Mouse (Mus musculus) heart, postnatal 0 days (tissue): ENCODE data around the gene Apc2. TPM values are rescaled to one million over a fixed set of nuclear protein-coding genes. Genes with fewer than 3 reads are reported as not detected.

Experiments used
- ATAC-seq: fragments of 200-750 bp; cut with Nextera tagmentation; 2 replicates; pipeline ENCODE4 v1.8.0; 2017; ENCODE audit warnings: low read depth, moderate number of reproducible peaks, moderate library complexity; ENCODE audit not compliant: insufficient read depth
- DNase-seq: peaks from one replicate; pipeline ENCODE4 v3.0.0-alpha.2; 2016; ENCODE audit warnings: low spot score
- H3K27ac ChIP-seq: fragments of 300-500 bp; sonication (generic); 2 replicates; pipeline ENCODE4 v1.5.1; 2014; ENCODE audit warnings: low read depth, mild to moderate bottlenecking
- H3K27me3 ChIP-seq: fragments of 300-500 bp; sonication (generic); 2 replicates; pipeline ENCODE4 v1.6.1; 2014; ENCODE audit warnings: low read length, mixed read lengths; ENCODE audit not compliant: control insufficient read depth, insufficient read depth
- H3K36me3 ChIP-seq: fragments of 300-500 bp; sonication (generic); replicated peaks from 2 replicates; pipeline ENCODE4 v1.6.1; 2014; ENCODE audit warnings: low read length, mixed read lengths; ENCODE audit not compliant: control insufficient read depth, insufficient read depth
- H3K4me1 ChIP-seq: fragments of 300-500 bp; sonication (generic); 2 replicates; pipeline ENCODE4 v1.6.1; 2014; ENCODE audit warnings: antibody characterized with exemption; ENCODE audit not compliant: control insufficient read depth, insufficient read depth
- H3K4me2 ChIP-seq: fragments of 300-500 bp; sonication (generic); 2 replicates; pipeline ENCODE4 v1.6.1; 2014; ENCODE audit warnings: low read depth, mild to moderate bottlenecking, low read length, moderate library complexity
- H3K4me3 ChIP-seq: fragments of 300-500 bp; sonication (generic); 2 replicates; pipeline ENCODE4 v1.5.1; 2014; ENCODE audit warnings: low read depth, low read length
- H3K9ac ChIP-seq: fragments of 300-500 bp; sonication (generic); replicated peaks from 2 replicates; pipeline ENCODE4 v1.6.1; 2014; ENCODE audit warnings: low read depth, low read length, mixed read lengths
- H3K9me3 ChIP-seq: fragments of 300-500 bp; sonication (generic); replicated peaks from 2 replicates; pipeline ENCODE4 v1.6.1; 2016; ENCODE audit warnings: low read length; ENCODE audit not compliant: control insufficient read depth
- CTCF ChIP-seq: IDR thresholded peaks from 2 replicates; pipeline ENCODE4 v1.5.1; 2016; ENCODE audit warnings: antibody characterized with exemption, control low read depth, low read depth
- EP300 ChIP-seq: IDR thresholded peaks from 2 replicates; pipeline ENCODE4 v1.6.1; 2016; ENCODE audit warnings: antibody characterized with exemption, low read depth
- WGBS: fragments of 180-500 bp; shearing (Covaris S2); extraction: QIAGEN DNeasy Blood & Tissue Kit; methylation state at CpG from one replicate; pipeline ENCODE4 v1.1.7; 2014; 5-methylcytosine and 5-hydroxymethylcytosine counted together
- polyA plus RNA-seq: library from polyadenylated mRNA; unstranded; fragments of >200 nt; fragmentation: Nextera tagmentation; extraction: Ambion mirVana; gene quantifications from 2 replicates; pipeline ENCODE4 v1.2.1, GENCODE M21; 2015
- total RNA-seq: library from RNA; depleted of rRNA; stranded (reverse); fragments of >200 nt; gene quantifications from 2 replicates; pipeline ENCODE4 v1.2.3, GENCODE M21; 2014; ENCODE audit warnings: low replicate concordance

The Apc2 gene
- total and polyA plus RNA-seq, 2 experiments from 2014 or later, result 0.83 to 3.4 TPM

DNA sequence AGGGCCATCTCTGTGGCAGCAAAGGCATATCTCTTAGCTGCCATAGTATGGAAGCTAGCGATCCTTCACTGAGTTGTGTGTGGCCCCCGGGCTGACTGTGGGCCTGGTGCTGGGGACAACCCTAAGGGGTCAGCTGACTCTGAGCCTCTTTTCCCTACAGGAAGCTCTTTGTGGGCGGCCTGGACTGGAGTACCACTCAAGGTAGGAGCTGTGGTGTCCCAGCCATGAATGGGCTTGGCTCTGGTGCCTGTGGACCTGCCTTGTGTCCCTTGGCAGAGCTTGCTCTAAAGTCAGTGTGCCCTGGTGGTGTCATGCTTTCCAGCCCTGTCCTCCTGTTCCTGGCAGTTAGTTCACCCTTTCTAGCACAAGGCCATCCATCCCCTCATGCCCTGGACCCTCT is 21.9 kb upstream of the Apc2 start:
- Histone ChIP-seq H3K4me2 (no peak overlapping the region), H3K27me3 (no peaks in the 10 kb centered on the region), H3K9me3 (no peaks in the 10 kb centered on the region), H3K4me3 (no peak overlapping the region), H3K27ac (no peak overlapping the region), H3K36me3 (peaks cover 50% of the 10 kb centered on the region), H3K9ac (no peak overlapping the region), H3K4me1 (peaks cover 17% of the 10 kb centered on the region; the same call in 1 of the 2 replicates)
- TF ChIP-seq EP300 (no peak), CTCF (no peak)
- DNase-seq (no peak), ATAC-seq (no peak)
- WGBS, result 66% methylated on average over 3 of the region's 3 CpGs

DNA sequence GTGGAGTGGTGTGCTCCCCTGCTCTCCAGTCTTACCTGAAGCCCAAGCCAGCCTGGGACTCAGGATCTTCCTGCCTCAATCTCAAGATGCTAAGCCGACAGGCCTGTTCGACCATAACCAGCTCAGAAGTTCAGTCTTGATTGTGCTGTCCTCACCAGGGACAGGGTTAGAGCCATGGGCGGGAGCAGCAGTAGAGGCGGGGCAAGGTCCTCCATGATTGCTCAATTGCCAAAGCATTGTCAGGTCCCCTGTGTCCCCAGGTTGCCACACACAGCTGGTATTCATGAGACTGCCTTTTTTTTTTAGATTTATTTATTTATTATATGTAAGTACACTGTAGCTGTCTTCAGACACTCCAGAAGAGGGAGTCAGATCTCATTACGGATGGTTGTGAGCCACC is 19.5 kb upstream of the Apc2 start:
- no peak overlapping the region for H3K9ac ChIP-seq
- no peak for TF ChIP-seq CTCF
- no peak for TF ChIP-seq EP300
- DNase-seq (no peak), ATAC-seq (no peak)
- H3K9me3 ChIP-seq, result no peaks in the 10 kb centered on the region
- no peak overlapping the region for H3K4me3 ChIP-seq
- no peak overlapping the region for H3K4me2 ChIP-seq
- H3K36me3 ChIP-seq, result peaks cover 69% of the 10 kb centered on the region
- WGBS, result 69% methylated on average over 5 of the region's 5 CpGs
- H3K4me1 ChIP-seq, result peaks cover 9% of the 10 kb centered on the region
- H3K27ac ChIP-seq, result no peak overlapping the region
- H3K27me3 ChIP-seq, result no peaks in the 10 kb centered on the region

DNA sequence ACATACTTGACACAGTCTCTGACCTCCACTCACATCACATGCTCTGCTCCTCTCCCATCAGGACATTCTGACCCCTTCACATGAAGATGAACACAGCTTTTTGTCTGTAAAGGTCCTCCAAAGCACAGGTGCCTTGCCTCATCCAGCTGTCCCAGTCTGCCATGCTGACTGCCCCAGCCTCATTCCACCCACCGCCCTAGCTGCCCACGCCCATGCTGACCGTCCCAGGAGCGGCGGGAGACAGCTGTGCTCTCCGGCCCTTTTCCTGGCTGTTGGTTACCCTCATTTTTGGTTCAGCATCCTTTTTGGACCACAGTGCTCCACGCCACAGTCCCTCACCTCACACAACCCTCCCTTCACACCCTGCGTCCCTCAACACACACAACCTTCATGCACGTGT is 17.4 kb upstream of the Apc2 start:
- WGBS, result 89% methylated on average over 9 of the region's 9 CpGs
- H3K9me3 ChIP-seq, result no peaks in the 10 kb centered on the region
- TF ChIP-seq EP300 (no peak), CTCF (no peak)
- H3K36me3 ChIP-seq, result peaks cover 75% of the 10 kb centered on the region
- H3K9ac ChIP-seq, result no peak overlapping the region
- no peak for DNase-seq
- no peak for ATAC-seq
- no peaks in the 10 kb centered on the region for H3K27me3 ChIP-seq
- peaks cover 16% of the 10 kb centered on the region for H3K4me1 ChIP-seq
- no peak overlapping the region for H3K4me2 ChIP-seq
- H3K27ac ChIP-seq, result no peak overlapping the region
- no peak overlapping the region for H3K4me3 ChIP-seq

DNA sequence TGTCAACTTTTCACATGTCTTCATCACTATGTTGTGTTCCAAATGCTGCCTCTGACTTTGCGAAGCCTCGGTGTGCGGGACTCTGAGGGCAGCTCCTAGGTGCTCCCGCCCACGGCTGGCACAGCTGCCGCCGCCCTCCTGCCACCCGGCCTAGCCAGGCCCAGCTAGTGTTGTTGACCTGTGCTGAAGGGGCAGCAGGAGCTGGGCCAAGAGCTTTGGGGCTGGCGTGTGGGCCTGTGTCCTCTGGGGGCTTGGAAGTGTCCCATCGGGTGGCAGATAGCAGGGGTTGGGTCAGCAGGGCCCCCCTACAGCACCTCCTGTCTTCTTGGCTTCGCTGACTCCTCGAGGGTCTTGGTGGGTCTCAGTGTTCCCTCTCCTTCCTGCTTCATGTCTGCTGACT is 16.5 kb upstream of the Apc2 start:
- WGBS, result 88% methylated on average over 12 of the region's 12 CpGs
- DNase-seq, result no peak
- Histone ChIP-seq H3K4me1 (peaks cover 16% of the 10 kb centered on the region), H3K9me3 (no peaks in the 10 kb centered on the region), H3K4me2 (no peak overlapping the region), H3K27ac (no peak overlapping the region), H3K9ac (no peak overlapping the region), H3K4me3 (no peak overlapping the region), H3K36me3 (peaks cover 80% of the 10 kb centered on the region), H3K27me3 (no peaks in the 10 kb centered on the region)
- TF ChIP-seq CTCF, result no peak
- no peak for TF ChIP-seq EP300
- ATAC-seq, result no peak

DNA sequence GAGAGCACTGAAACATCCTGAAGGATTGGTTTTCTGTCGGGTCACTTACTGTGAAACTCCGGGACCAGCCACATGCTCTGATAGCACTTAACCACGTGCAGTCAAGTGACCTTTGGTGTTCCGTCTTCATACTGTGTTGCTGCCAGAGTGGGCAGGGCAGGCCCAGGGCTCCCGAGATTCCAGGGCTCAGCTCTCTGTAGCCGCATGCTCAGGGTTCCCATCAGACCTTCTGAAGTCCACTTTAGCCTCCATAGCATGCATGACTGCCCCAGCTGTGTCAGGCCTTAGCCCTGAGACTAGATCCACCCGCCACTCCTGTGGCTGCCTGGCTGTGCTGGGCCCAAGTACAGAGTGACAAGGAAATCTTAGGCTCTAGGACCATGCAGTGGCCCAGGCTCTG is 14.5 kb upstream of the Apc2 start:
- no peaks in the 10 kb centered on the region for H3K27me3 ChIP-seq
- ATAC-seq, result peak; percentile 84
- peaks cover 16% of the 10 kb centered on the region for H3K4me1 ChIP-seq
- no peaks in the 10 kb centered on the region for H3K9me3 ChIP-seq
- H3K27ac ChIP-seq, result peak overlapping the region; percentile 78
- peak; percentile 78 for DNase-seq
- no peak overlapping the region for H3K9ac ChIP-seq
- H3K4me2 ChIP-seq, result no peak overlapping the region
- 41% methylated on average over 7 of the region's 7 CpGs for WGBS
- H3K4me3 ChIP-seq, result no peak overlapping the region
- H3K36me3 ChIP-seq, result peaks cover 80% of the 10 kb centered on the region
- no peak for TF ChIP-seq EP300
- no peak for TF ChIP-seq CTCF

DNA sequence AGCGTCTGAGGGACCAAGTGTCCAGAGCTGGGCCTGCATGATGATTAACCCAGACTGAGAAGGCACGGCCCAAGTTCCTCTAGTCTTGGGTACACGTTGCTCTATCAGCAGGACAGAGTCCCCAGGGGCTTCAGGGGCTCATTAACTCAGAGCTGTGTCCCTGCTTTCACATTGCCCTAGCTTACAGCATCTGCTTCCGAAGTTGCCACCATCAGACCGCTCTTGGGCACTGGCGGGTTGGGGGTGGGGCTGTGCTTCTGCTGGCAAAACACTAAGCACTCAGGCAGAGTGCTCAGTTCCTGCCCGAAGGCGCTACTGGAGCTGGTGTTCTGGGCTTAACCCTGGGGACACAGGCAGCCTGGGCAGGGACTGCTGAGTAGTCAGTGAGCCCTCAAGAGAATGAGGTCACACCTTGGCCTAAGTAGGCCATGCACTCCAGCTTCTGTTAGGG is 13.8 kb upstream of the Apc2 start:
- peak; percentile 13; the same call in 1 of the 2 replicates for ATAC-seq
- no peak overlapping the region for H3K4me2 ChIP-seq

More for the DNA sequence above, 13.8 kb upstream of the Apc2 start:
- peak overlapping the region; percentile 33; the same call in 1 of the 2 replicates for H3K9ac ChIP-seq
- 42% methylated on average over 8 of the region's 8 CpGs for WGBS
- H3K27me3 ChIP-seq, result no peaks in the 10 kb centered on the region
- TF ChIP-seq CTCF (no peak), EP300 (no peak)
- H3K9me3 ChIP-seq, result no peaks in the 10 kb centered on the region
- H3K4me3 ChIP-seq, result no peak overlapping the region
- peak overlapping the region; percentile 78 for H3K27ac ChIP-seq
- peaks cover 16% of the 10 kb centered on the region for H3K4me1 ChIP-seq
- peaks cover 81% of the 10 kb centered on the region for H3K36me3 ChIP-seq
- peak; percentile 29 for DNase-seq
